Mouse (Mus musculus) stomach, embryonic 16.5 days (tissue): ENCODE results near the gene Megf11. TPM values are rescaled to one million over a fixed set of nuclear protein-coding genes. Genes with fewer than 3 reads are reported as not detected.

Experiments used
- ATAC-seq: fragments of 200-750 bp; cut with Nextera tagmentation; 2 replicates; pipeline ENCODE4 v1.8.0; 2017; ENCODE audit warnings: moderate number of reproducible peaks, moderate TSS enrichment; ENCODE audit not compliant: insufficient read depth, low FRiP score
- H3K27ac ChIP-seq: fragments of 300-500 bp; sonication (generic); 2 replicates; pipeline ENCODE4 v1.5.1; 2014; ENCODE audit warnings: low read length
- H3K27me3 ChIP-seq: fragments of 300-500 bp; sonication (generic); 2 replicates; pipeline ENCODE4 v1.6.1; 2014; ENCODE audit warnings: low read length, control low read depth, mixed read lengths; ENCODE audit not compliant: control insufficient read depth, insufficient read depth
- H3K36me3 ChIP-seq: fragments of 300-500 bp; sonication (generic); 2 replicates; pipeline ENCODE4 v1.6.1; 2014; ENCODE audit warnings: low read length; ENCODE audit not compliant: control insufficient read depth, insufficient read depth
- H3K4me1 ChIP-seq: fragments of 300-500 bp; sonication (generic); 2 replicates; pipeline ENCODE4 v1.6.1; 2014; ENCODE audit warnings: low read length, control low read depth, mixed read lengths; ENCODE audit not compliant: control insufficient read depth, insufficient read depth
- H3K4me2 ChIP-seq: fragments of 300-500 bp; sonication (generic); 2 replicates; pipeline ENCODE4 v1.6.1; 2014; ENCODE audit warnings: low read depth, low read length, mixed read lengths
- H3K4me3 ChIP-seq: fragments of 300-500 bp; sonication (generic); replicated peaks from 2 replicates; pipeline ENCODE4 v1.5.1; 2014; ENCODE audit warnings: mild to moderate bottlenecking, low read length
- H3K9ac ChIP-seq: fragments of 300-500 bp; sonication (generic); 2 replicates; pipeline ENCODE4 v1.6.1; 2014; ENCODE audit warnings: low read length
- H3K9me3 ChIP-seq: fragments of 300-500 bp; sonication (generic); replicated peaks from 2 replicates; pipeline ENCODE4 v1.6.1; 2016; ENCODE audit warnings: low read length, control low read depth; ENCODE audit not compliant: control insufficient read depth
- WGBS: fragments of 180-500 bp; shearing (Covaris S2); extraction: QIAGEN DNeasy Blood & Tissue Kit; methylation state at CpG from one replicate; pipeline ENCODE4 v1.1.7; 2014; 5-methylcytosine and 5-hydroxymethylcytosine counted together
- polyA plus RNA-seq: library from polyadenylated mRNA; unstranded; fragments of >200 nt; fragmentation: Nextera tagmentation; extraction: Ambion mirVana; gene quantifications from 2 replicates; pipeline ENCODE4 v1.2.1, GENCODE M21; 2015

Megf11 gene
- polyA plus RNA-seq, 1 experiment from 2014 or later = 1.2 TPM

DNA sequence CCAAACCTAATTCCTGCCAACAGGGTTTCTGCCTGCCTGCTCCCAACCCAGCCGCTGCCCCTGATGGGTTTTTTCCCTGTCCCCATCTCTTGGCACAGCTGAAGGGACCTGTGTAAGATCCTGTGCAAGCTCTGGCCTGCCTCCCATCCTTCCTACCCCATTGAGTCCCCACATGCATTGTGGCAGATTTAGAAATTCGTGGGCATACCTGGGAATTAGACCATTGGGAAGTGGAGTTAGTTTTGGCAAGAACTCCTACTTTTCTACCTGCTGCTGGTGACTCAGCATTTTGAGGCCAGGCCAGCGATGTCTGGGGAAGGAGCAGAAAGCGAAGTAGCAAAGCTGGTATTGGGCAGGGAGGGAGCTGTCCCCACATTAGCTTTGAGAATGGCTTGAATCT lies 102.0 kb downstream of the Megf11 start:
- Histone ChIP-seq H3K4me2 (no peak overlapping the region), H3K4me1 (no peaks in the 10 kb centered on the region), H3K36me3 (no peaks in the 10 kb centered on the region), H3K27ac (no peak overlapping the region), H3K4me3 (no peak overlapping the region), H3K9ac (no peak overlapping the region), H3K9me3 (no peaks in the 10 kb centered on the region), H3K27me3 (no peaks in the 10 kb centered on the region; the same call in 1 of the 2 replicates)
- ATAC-seq = no peak
- WGBS = 53% methylated on average over 4 of the region's 4 CpGs

DNA sequence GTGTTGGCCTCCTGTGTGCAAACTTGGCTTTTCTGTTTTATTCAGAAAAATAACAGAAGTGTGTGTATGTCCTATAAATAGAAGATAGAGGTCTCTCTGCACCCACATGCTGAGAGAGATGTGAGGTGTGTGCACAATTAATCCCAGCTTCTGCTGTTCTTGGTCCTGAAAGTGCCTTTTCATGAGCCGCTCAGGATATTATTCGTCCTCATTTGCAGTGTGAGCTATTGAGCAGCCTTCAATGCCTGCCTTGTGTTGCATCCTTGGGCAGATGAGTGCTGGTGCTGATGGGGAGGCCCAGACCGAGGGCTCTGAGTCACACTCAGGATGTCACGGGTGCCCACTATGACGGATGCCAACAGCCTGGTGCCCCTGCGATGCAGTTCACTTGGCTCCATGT lies 109.2 kb downstream of the Megf11 start:
- Histone ChIP-seq H3K27ac (no peak overlapping the region), H3K4me3 (no peak overlapping the region), H3K9ac (no peak overlapping the region), H3K9me3 (no peaks in the 10 kb centered on the region), H3K4me2 (no peak overlapping the region), H3K4me1 (no peaks in the 10 kb centered on the region), H3K36me3 (no peaks in the 10 kb centered on the region), H3K27me3 (no peaks in the 10 kb centered on the region)
- 89% methylated on average over 6 of the region's 6 CpGs for WGBS
- ATAC-seq = no peak

- no peak overlapping the region for H3K9ac ChIP-seq
- no peaks in the 10 kb centered on the region for H3K36me3 ChIP-seq
- 59% methylated on average over 5 of the region's 5 CpGs for WGBS
- H3K4me3 ChIP-seq = no peak overlapping the region
- H3K4me2 ChIP-seq = no peak overlapping the region
- no peaks in the 10 kb centered on the region for H3K9me3 ChIP-seq
- no peak for ATAC-seq
- no peaks in the 10 kb centered on the region for H3K4me1 ChIP-seq
- no peak overlapping the region for H3K27ac ChIP-seq
- no peaks in the 10 kb centered on the region for H3K27me3 ChIP-seq
Measured at GRCm38 (mm10) chr9:64498929-64499328, 113.5 kb downstream of the Megf11 start.

- ATAC-seq = no peak
- no peaks in the 10 kb centered on the region for H3K9me3 ChIP-seq
- H3K4me3 ChIP-seq = no peak overlapping the region
- H3K4me2 ChIP-seq = no peak overlapping the region
- no peak overlapping the region for H3K27ac ChIP-seq
- H3K4me1 ChIP-seq = no peaks in the 10 kb centered on the region
- WGBS = 94% methylated on average over 8 of the region's 8 CpGs
- H3K9ac ChIP-seq = no peak overlapping the region
- H3K36me3 ChIP-seq = no peaks in the 10 kb centered on the region
- no peaks in the 10 kb centered on the region for H3K27me3 ChIP-seq
Measured at GRCm38 (mm10) chr9:64501211-64501610, 115.8 kb downstream of the Megf11 start.

DNA sequence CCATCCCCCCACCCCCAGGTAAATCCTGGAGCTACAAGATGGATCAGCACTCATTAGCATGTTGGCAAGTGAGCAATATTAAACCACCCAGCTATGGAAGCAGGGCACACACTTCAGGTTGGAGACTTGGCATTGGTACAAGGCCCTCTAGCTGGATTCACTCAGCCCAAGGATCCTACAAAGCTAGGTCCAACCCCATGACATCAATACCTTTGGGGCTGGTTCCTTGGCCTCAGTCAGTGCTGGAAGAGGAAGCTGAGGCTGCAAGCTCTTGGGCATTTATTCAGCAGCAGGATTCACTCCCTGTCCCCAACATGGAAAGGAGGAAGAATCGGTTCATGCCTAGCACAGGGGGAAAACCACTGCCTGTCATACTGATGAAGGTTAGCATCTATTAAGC lies 118.6 kb downstream of the Megf11 start:
- Histone ChIP-seq H3K27me3 (no peaks in the 10 kb centered on the region), H3K9ac (no peak overlapping the region), H3K4me1 (no peaks in the 10 kb centered on the region), H3K9me3 (no peaks in the 10 kb centered on the region), H3K36me3 (no peaks in the 10 kb centered on the region), H3K27ac (peak overlapping the region; percentile 8; the same call in 1 of the 2 replicates), H3K4me2 (no peak overlapping the region), H3K4me3 (no peak overlapping the region)
- WGBS = 60% methylated on average over 1 of the region's 1 CpGs
- ATAC-seq = no peak

GRCm38 (mm10) chr9:64504456-64504855 lies 119.0 kb downstream of the Megf11 start:
- H3K27me3 ChIP-seq = no peaks in the 10 kb centered on the region
- no peak overlapping the region for H3K9ac ChIP-seq
- H3K36me3 ChIP-seq = no peaks in the 10 kb centered on the region
- WGBS = 70% methylated on average over 3 of the region's 3 CpGs
- no peak overlapping the region for H3K4me3 ChIP-seq
- no peaks in the 10 kb centered on the region for H3K9me3 ChIP-seq
- no peak overlapping the region for H3K27ac ChIP-seq
- ATAC-seq = no peak
- no peak overlapping the region for H3K4me2 ChIP-seq
- H3K4me1 ChIP-seq = no peaks in the 10 kb centered on the region

DNA sequence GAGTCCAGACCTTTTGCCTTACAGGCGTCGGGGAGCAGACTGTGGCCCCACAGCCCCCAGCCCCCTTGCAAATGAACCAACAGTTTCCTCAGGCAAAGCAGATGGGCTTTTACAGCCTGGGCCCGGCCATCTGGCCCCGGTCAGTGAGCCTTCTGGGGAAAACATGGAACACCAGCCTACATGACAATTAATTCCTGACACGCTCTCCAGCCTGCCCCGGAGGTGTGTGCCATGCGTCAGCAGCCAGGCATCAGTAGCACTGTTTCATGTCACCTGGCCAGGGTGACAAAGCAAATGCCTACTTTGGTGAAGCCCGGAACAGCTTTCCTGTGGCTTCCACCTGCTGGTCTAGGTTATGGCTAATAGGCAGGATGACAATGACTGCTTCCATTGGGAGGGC lies 119.5 kb downstream of the Megf11 start:
- ATAC-seq = no peak
- H3K27ac ChIP-seq = no peak overlapping the region
- no peaks in the 10 kb centered on the region for H3K9me3 ChIP-seq
- H3K4me1 ChIP-seq = no peaks in the 10 kb centered on the region
- H3K36me3 ChIP-seq = no peaks in the 10 kb centered on the region
- H3K4me3 ChIP-seq = no peak overlapping the region
- 70% methylated on average over 8 of the region's 8 CpGs for WGBS
- no peak overlapping the region for H3K4me2 ChIP-seq
- no peak overlapping the region for H3K9ac ChIP-seq
- no peaks in the 10 kb centered on the region for H3K27me3 ChIP-seq

- peak; percentile 15; the same call in 1 of the 2 replicates for ATAC-seq
- H3K4me1 ChIP-seq = no peaks in the 10 kb centered on the region
Measured at GRCm38 (mm10) chr9:64506440-64507206, 121.2 kb downstream of the Megf11 start.

GRCm38 (mm10) chr9:64507207-64507517 lies 121.7 kb downstream of the Megf11 start:
- Histone ChIP-seq H3K4me3 (no peak overlapping the region), H3K4me1 (no peaks in the 10 kb centered on the region), H3K9me3 (no peaks in the 10 kb centered on the region), H3K4me2 (no peak overlapping the region), H3K36me3 (no peaks in the 10 kb centered on the region), H3K27ac (no peak overlapping the region), H3K9ac (no peak overlapping the region), H3K27me3 (no peaks in the 10 kb centered on the region)
- 53% methylated on average over 6 of the region's 6 CpGs for WGBS
- no peak for ATAC-seq

More at GRCm38 (mm10) chr9:64506440-64507206, 121.2 kb downstream of the Megf11 start:
- Histone ChIP-seq H3K4me3 (no peak overlapping the region), H3K9me3 (no peaks in the 10 kb centered on the region), H3K27me3 (no peaks in the 10 kb centered on the region), H3K36me3 (no peaks in the 10 kb centered on the region), H3K4me2 (no peak overlapping the region), H3K9ac (no peak overlapping the region), H3K27ac (no peak overlapping the region)
- 64% methylated on average over 11 of the region's 11 CpGs for WGBS
